Mouse (Mus musculus) embryonic facial prominence, embryonic 13.5 days (tissue): ENCODE results near the gene Nab1. TPM values are rescaled to one million over a fixed set of nuclear protein-coding genes. Genes with fewer than 3 reads are reported as not detected.

ENCODE experiments used
- ATAC-seq: fragments of 200-750 bp; cut with Nextera tagmentation; 2 replicates; pipeline ENCODE4 v1.8.0; 2017; ENCODE audit warnings: low read depth; ENCODE audit not compliant: insufficient number of reproducible peaks, insufficient read depth, low FRiP score, low TSS enrichment
- H3K27ac ChIP-seq: fragments of 300-500 bp; sonication (generic); 2 replicates; pipeline ENCODE4 v1.5.1; 2015; ENCODE audit warnings: moderate library complexity, mild to moderate bottlenecking, inconsistent platforms
- H3K27me3 ChIP-seq: fragments of 300-500 bp; sonication (generic); 2 replicates; pipeline ENCODE4 v1.6.1; 2015; ENCODE audit warnings: mild to moderate bottlenecking, inconsistent platforms
- H3K36me3 ChIP-seq: fragments of 300-500 bp; sonication (generic); 2 replicates; pipeline ENCODE4 v1.6.1; 2015; ENCODE audit warnings: mild to moderate bottlenecking, inconsistent platforms
- H3K4me1 ChIP-seq: fragments of 300-500 bp; sonication (generic); 2 replicates; pipeline ENCODE4 v1.6.1; 2015; ENCODE audit warnings: inconsistent platforms
- H3K4me2 ChIP-seq: fragments of 300-500 bp; sonication (generic); 2 replicates; pipeline ENCODE4 v1.6.1; 2015; ENCODE audit warnings: moderate library complexity, mild to moderate bottlenecking, inconsistent platforms
- H3K4me3 ChIP-seq: fragments of 300-500 bp; sonication (generic); 2 replicates; pipeline ENCODE4 v1.5.1; 2015; ENCODE audit warnings: mild to moderate bottlenecking, inconsistent platforms
- H3K9ac ChIP-seq: fragments of 300-500 bp; sonication (generic); 2 replicates; pipeline ENCODE4 v1.6.1; 2015; ENCODE audit warnings: mild to moderate bottlenecking, inconsistent platforms
- H3K9me3 ChIP-seq: fragments of 300-500 bp; sonication (generic); 2 replicates; pipeline ENCODE4 v1.6.1; 2016; ENCODE audit warnings: inconsistent platforms
- WGBS: fragments of 180-500 bp; shearing (Covaris S2); methylation state at CpG from one replicate; pipeline ENCODE4 v1.1.7; 2015; ENCODE audit warnings: mixed read lengths; 5-methylcytosine and 5-hydroxymethylcytosine counted together
- polyA plus RNA-seq: library from polyadenylated mRNA; unstranded; fragments of >200 nt; fragmentation: Nextera tagmentation; extraction: Ambion mirVana; gene quantifications from 2 replicates; pipeline ENCODE4 v1.2.1, GENCODE M21; 2015

The Nab1 gene
- polyA plus RNA-seq, 1 experiment from 2014 or later = 9.3 TPM

DNA sequence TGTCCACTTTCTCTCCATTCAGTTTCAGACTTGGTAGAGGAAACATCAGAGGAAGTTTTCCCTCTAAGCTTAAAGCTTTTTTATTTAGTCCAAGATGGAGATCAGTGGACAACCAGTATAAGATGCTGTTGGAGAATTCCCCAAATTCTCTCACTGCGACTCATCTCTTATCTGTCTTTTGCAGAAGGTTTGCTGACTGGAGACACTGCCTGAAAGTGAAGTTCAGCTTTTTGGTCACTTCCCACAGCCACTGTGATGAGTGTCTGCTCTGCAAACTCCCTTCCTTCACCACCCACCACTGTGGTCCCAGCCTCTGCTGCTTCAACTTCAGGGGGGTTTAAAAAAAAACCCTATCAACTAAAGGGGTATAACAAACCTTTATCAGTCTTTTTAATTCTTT lies 70.4 kb downstream of the Nab1 start:
- no peak overlapping the region for H3K27ac ChIP-seq
- no peak overlapping the region for H3K9ac ChIP-seq
- H3K4me1 ChIP-seq = no peaks in the 10 kb centered on the region
- no peak for ATAC-seq
- no peak overlapping the region for H3K4me3 ChIP-seq
- H3K36me3 ChIP-seq = no peaks in the 10 kb centered on the region
- 88% methylated on average over 1 of the region's 1 CpGs for WGBS
- no peak overlapping the region for H3K4me2 ChIP-seq
- H3K27me3 ChIP-seq = no peaks in the 10 kb centered on the region
- no peaks in the 10 kb centered on the region for H3K9me3 ChIP-seq

DNA sequence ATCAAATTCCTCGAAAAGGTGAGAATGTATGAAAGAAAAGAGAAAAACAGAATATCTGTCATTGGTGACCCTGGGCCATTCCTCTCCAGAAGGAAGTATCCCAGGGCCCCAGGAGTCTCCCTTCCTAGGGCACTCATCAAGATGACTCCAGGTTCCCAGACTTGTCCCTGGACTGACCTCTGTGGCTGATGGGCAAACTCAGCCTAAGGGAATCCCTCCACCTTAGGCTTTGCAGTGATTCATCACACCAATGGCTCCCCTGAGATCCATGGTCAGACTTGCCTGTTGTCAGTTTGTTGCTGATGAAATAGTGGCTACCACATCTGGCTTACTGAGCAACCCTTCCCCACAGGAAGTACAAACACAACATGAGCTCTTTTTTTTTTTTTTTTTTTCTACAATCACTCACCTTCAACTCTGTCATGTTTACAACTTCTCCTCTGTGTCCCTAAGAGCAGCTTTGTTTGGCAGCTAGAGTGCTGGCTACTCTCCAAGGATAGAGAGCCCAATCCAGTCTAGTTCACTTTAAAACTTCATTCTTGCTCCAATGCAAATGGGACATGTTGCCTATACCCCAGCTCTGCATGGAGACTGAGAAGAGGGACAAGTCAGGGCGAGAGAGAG lies 72.5 kb downstream of the Nab1 start:
- H3K4me3 ChIP-seq = no peak overlapping the region
- no peak overlapping the region for H3K4me2 ChIP-seq
- H3K36me3 ChIP-seq = no peaks in the 10 kb centered on the region
- H3K27me3 ChIP-seq = no peaks in the 10 kb centered on the region
- H3K9me3 ChIP-seq = no peaks in the 10 kb centered on the region
- H3K9ac ChIP-seq = no peak overlapping the region
- H3K4me1 ChIP-seq = no peaks in the 10 kb centered on the region
- no peak for ATAC-seq
- H3K27ac ChIP-seq = no peak overlapping the region
- WGBS = 66% methylated on average over 2 of the region's 2 CpGs

- no peak overlapping the region for H3K4me2 ChIP-seq
- ATAC-seq = no peak
These were observed 76.6 kb downstream of the Nab1 start for GRCm38 (mm10) chr1:52423846-52424245.

GRCm38 (mm10) chr1:52423057-52423456 lies 77.4 kb downstream of the Nab1 start:
- Histone ChIP-seq H3K27ac (no peak overlapping the region), H3K4me2 (no peak overlapping the region), H3K4me3 (no peak overlapping the region), H3K9ac (no peak overlapping the region), H3K4me1 (no peaks in the 10 kb centered on the region), H3K36me3 (no peaks in the 10 kb centered on the region), H3K9me3 (no peaks in the 10 kb centered on the region), H3K27me3 (no peaks in the 10 kb centered on the region)
- no peak for ATAC-seq
- WGBS = 78% methylated on average over 2 of the region's 2 CpGs

More at GRCm38 (mm10) chr1:52423846-52424245, 76.6 kb downstream of the Nab1 start:
- Histone ChIP-seq H3K4me3 (no peak overlapping the region), H3K27me3 (no peaks in the 10 kb centered on the region), H3K36me3 (no peaks in the 10 kb centered on the region), H3K9ac (no peak overlapping the region), H3K27ac (no peak overlapping the region), H3K9me3 (no peaks in the 10 kb centered on the region), H3K4me1 (no peaks in the 10 kb centered on the region)
- 64% methylated on average over 1 of the region's 1 CpGs for WGBS

GRCm38 (mm10) chr1:52422137-52422536 lies 78.3 kb downstream of the Nab1 start:
- Histone ChIP-seq H3K4me2 (no peak overlapping the region), H3K9ac (no peak overlapping the region), H3K27ac (no peak overlapping the region), H3K4me1 (no peaks in the 10 kb centered on the region), H3K36me3 (no peaks in the 10 kb centered on the region), H3K9me3 (no peaks in the 10 kb centered on the region), H3K27me3 (no peaks in the 10 kb centered on the region), H3K4me3 (no peak overlapping the region)
- 88% methylated on average over 3 of the region's 3 CpGs for WGBS
- no peak for ATAC-seq

DNA sequence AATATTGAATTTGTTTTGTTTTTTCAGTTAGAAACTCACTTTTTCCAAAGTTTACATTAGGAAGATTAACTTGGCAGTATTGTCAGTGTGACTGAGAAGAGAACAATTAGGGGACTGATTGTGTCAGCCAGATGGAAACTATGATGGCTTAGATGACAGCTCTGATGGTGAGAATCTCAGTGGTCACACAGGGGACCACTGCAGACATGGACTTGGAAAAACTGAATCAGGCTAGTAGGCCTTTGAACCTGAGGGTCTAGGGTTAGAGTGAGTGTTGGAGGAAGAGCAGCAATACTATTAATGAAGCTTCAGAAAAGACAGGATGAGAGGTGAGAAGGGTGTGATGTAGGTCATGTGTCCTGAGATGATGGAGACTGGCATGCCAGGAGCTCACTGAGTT lies 78.9 kb downstream of the Nab1 start:
- Histone ChIP-seq H3K36me3 (no peaks in the 10 kb centered on the region), H3K4me1 (no peaks in the 10 kb centered on the region), H3K4me2 (no peak overlapping the region), H3K27ac (no peak overlapping the region), H3K9me3 (no peaks in the 10 kb centered on the region), H3K9ac (no peak overlapping the region), H3K27me3 (no peaks in the 10 kb centered on the region), H3K4me3 (no peak overlapping the region)
- ATAC-seq = no peak

GRCm38 (mm10) chr1:52419088-52419819 lies 81.2 kb downstream of the Nab1 start:
- Histone ChIP-seq H3K9ac (no peak overlapping the region), H3K4me1 (no peaks in the 10 kb centered on the region), H3K27me3 (no peaks in the 10 kb centered on the region), H3K9me3 (no peaks in the 10 kb centered on the region), H3K27ac (no peak overlapping the region), H3K4me2 (no peak overlapping the region), H3K36me3 (no peaks in the 10 kb centered on the region), H3K4me3 (no peak overlapping the region)
- ATAC-seq = no peak
- WGBS = 83% methylated on average over 7 of the region's 7 CpGs

Other genes starting within 250 kb of the Nab1 start
- 10.2 and 11.3 TPM in 2 replicates for gene Nemp2, start 130.0 kb upstream of the Nab1 start, polyA plus RNA-seq
- 1.6 and 1.9 TPM in 2 replicates for gene Mfsd6, start 226.8 kb upstream of the Nab1 start, polyA plus RNA-seq